Mouse (Mus musculus) brain, adult 10 weeks (tissue): ENCODE data around the gene Clic6. TPM values are rescaled to one million over a fixed set of nuclear protein-coding genes. Genes with fewer than 3 reads are reported as not detected.

ENCODE experiments used
- polyA plus RNA-seq: library from polyadenylated mRNA; stranded (reverse); fragments of 350-450 nt; fragmentation: Illumina TruSeq; extraction: RNeasy Lipid Tissue Mini Kit (QIAGEN cat#74804); gene quantifications from one replicate; pipeline ENCODE4 v1.2.3, GENCODE M21; 2015; ENCODE audit warnings: low read depth, low replicate concordance

Gene Clic6
- 6.9 TPM for polyA plus RNA-seq

DNA sequence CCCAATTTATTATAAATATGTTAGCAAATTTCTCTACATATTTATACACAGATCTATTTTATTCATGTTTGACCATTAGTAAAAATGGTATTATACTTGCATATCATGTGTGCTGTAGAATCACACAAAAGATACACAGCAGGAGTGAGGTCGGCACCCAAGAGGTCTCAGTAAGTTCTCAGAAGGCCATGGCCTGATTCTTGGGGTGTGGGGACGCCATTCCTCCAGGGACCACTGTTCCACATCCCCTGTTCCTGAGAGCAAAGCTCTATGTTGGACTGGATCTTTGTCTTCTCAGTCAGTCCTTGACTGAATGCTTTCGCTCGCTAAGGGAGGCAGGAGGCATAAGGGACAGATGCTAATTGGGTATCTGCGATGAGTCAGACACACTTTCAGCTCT is at the start of gene Clic6:
Gene Clic6 (plus strand): TSS at position 301 of the 400 bp plus-strand sequence.

DNA sequence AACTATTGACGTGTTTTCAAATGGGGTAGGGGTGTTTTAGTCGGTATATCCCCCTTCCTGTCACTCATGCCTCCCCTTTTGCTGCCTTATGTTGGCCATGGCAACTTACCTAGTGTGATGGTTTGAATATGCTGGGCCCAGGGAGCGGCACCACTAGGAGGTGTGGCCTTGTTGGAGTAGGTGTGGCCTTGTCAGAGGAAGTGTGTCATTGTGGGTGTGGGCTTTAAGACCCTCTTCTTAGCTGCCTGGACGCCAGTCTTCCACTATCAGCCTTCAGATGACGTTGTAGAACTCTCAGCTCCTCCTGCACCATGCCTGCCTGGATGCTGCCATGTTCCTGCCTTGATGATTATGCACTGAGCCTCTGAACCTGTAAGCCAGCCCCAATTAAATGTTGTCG is 14.8 kb upstream of the Clic6 start, which contains the start of gene Rcan1:
Gene Rcan1 (minus strand): TSS at position 162 of the 400 bp plus-strand sequence.

Other genes starting within 250 kb of the Clic6 start
- gene Kcne2, start 193.3 kb upstream of the Clic6 start, polyA plus RNA-seq: 6.8 TPM
- 69.2 TPM for gene Smim11, start 184.4 kb upstream of the Clic6 start, polyA plus RNA-seq
- not detected for gene Fam243, start 164.3 kb upstream of the Clic6 start, polyA plus RNA-seq
- not detected for gene Kcne1, start 126.3 kb upstream of the Clic6 start, polyA plus RNA-seq
- 52.2 TPM for gene Rcan1, start 14.9 kb upstream of the Clic6 start, polyA plus RNA-seq